Mouse (Mus musculus): ENCODE measurements around the gene Gm49380. TPM values are rescaled to one million over a fixed set of nuclear protein-coding genes. Genes with fewer than 3 reads are reported as not detected.
A peak's percentile ranks its signal among the peaks of the same experiment; 100 is the strongest.

Gene Gm49380
- total RNA-seq (2015) (not detected in 2 replicates), total RNA-seq (2017) (not detected in 2 replicates)

DNA sequence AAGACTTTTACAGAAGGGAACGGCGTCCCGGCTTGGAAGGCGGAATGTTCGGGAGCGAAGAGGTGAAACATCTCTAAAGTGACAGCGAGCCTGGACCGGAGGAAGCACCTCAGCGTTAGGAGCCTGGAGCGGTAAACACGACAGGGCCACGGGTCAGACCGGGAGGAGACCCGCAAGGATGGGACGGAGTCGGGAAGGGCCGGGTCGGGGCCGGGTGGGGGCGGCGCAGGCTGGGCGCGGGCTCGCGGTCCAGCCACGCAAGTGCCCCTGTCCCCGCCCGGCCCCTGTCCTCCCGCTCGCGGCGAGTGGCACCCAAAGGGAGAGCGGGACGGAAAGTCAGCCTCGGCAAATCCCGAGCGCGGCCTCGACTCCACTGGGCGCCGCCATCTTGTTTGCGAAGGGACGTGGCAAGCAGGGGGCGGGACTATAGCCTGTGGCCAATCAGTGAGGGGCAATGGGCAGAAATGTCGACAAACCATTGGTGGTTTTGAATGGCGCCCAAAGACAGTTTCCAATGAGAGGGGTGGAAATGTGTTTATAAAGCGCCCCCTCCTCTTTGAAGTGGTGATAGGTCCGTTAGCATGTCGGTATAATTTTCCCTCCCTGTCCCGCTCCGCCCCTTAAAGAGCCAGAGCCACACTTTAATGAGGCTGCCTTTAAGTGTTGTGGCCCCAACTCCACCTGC is at the start of gene Gm49380, which contains the start of gene Rnf26:
Gm49380 (minus strand) TSS at position 396 of the 685 bp plus-strand sequence.
Rnf26 (minus strand) TSS at position 413 of the 685 bp plus-strand sequence.
- peak; percentile 97 for ATAC-seq (replicated peaks; ENCODE audit: poor library complexity)

DNA sequence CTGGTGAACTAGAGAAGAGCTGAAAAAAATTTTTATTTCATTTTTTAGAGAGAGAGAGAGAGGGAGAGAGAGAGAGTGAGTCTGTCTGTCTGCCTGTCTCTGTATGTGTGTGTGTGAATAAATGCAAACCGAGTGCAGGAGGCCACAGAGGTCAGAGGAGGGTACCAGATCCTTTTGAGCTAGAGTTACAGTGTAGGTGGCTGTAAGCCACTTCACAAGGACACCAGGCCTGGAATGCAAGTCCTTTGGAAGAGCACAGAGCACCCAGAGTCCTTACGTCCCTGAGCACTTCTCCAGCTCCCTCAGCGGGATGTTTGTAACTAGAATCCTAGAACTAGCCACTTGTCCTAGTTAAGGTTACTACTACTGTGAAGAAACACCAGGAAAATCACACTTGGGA is 46.6 kb upstream of the Gm49380 start:
- no peak for ATAC-seq (replicated peaks; ENCODE audit: poor library complexity)

DNA sequence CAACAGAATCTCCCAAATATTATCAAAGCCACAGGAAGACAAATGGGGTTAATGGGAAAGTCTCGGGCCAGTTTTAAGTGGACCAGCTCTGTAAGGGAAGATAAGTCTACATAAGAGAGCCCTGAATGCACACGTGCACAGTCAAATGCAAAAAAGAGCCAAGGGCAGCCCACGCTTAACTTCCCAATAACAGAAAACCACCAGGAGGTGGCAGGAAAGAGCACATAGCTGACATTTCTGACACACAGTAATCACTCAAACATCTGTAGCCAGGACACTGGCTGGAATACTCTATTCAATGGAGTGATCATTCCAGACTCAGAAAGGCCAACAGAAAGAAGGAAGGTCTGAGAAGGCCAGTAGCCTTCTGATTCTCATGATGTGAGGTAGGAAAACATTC is 34.0 kb upstream of the Gm49380 start:
- peak; percentile 65 for ATAC-seq (replicated peaks; ENCODE audit: poor library complexity)

DNA sequence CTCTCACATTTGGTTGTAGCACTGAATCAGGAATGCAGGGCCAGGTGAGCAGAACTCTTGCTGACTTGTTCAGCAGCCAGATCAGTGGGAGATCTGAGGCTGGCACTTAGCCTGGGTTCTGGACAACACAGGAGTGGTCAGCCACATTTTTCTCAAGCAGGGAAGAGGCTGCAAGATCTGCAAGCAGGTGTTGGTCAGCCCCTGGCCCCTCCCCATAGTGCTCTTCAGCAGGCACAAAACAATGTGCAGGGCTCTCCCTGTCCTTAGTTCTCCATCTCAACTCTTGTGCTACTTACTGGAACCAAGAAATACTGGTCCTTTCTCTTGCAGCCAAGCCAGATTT is 31.4 kb upstream of the Gm49380 start:
- no peak for ATAC-seq (replicated peaks; ENCODE audit: poor library complexity)

DNA sequence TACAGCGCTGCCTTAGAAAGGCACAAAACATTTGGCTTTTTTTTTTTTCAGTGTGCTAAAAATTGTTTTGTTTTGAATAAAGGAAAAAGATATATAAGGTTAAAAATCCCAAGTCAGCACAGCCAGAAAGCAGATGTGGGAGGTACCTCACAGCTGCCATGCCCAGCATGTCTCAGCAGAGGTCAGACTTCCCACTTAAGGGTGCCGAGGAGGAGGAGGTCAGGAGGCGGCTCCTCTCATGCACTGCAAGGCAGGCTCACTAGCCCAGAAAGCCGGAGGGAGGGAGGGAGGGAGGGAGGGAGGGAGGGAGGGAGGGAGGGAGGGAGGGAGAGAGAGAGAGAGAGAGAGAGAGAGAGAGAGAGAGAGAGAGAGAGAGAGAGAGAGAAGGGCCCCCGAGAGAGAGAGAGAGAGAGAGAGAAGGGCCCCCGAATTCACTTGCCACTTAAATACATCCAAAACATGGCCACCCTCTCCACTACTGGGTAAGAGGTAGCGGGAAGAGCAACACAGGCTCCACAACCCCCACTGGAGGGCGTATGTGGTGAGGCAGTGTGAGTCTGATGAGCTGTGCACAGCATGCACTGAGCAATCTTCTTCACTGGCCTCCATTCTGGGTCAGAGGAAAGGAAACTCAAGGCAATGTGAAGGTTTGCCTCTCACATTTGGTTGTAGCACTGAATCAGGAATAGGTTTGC is 30.9 kb upstream of the Gm49380 start:
- no peak for ATAC-seq (replicated peaks; ENCODE audit: poor library complexity)

GRCm38 (mm10) chr9:44143421-44143820 is 30.1 kb upstream of the Gm49380 start:
- ATAC-seq (replicated peaks; ENCODE audit: poor library complexity): no peak

DNA sequence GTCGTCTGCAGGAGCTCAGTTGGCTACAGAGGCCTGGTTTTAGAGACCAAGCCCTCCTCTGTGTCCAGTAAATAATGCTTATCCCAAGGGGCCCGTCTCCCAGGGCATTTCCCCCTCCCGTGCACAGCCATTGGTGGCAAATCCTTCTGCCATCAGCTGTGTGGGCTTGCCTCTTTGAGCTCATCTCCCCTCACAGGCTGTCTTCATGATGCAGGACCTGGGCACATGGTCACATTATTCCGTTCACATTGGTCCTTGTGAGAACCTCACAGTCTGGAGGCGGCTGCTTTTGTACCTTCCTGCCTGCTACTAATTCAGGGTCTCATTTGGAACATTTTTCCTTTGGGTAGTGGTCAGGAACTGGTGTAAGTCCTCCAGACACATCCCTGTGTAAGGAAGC is 28.7 kb upstream of the Gm49380 start:
- ATAC-seq (replicated peaks; ENCODE audit: poor library complexity): no peak

DNA sequence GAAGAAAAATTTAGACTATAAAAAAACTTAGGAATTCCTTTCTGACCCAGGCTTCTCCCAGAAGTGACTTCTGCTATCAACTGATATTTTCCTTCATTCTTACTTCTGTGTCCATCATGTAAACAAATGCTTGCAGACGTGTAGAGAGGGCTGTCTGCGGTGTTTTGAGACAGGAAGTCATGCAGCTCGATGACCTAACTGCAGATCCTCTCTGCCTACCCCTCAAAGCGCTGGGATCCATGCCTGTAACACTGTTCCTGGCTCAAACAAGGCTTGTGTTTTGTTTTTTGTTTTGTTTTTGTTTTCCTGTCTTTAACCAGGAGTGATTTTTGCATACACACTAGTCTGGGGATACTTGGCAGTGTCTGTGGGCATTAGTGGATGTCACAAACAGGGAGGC is 24.5 kb upstream of the Gm49380 start:
- ATAC-seq (replicated peaks; ENCODE audit: poor library complexity): no peak

DNA sequence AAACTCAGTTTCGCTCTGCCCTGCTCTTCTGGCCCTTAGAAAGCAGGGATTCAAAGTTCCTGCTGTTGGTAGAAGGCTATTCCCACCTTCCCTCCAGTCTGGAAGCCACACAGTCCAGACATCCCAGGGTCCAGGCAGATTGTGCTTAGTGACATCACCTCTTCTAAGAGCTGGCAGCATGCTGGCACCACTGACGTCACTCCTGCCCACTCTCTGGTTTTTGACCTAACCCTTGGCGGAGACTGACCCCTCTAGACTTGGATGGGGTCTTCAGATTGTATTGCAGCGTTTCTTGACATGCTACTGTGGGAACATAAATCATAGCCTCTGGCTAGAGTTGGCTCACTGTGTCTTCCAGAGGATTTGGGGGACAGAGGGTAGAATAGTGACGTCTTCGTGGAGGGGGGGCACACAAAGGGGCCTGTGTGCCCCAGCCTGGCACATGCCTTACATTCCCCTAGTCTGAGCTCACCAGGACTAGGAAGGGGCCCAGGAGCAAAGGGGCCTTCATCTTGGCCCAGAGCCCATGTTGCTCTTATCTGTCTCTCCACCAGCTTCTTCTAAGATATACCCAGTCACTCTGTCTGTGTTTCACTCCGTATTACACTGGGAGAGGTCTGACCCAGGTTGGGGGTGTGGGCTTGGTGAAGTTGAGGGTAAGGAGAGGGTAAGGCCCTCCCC is 22.6 kb upstream of the Gm49380 start:
- 0 out of 2 replicates have a peak, but pooled peaks have one; percentile 20 for ATAC-seq (replicated peaks; ENCODE audit: poor library complexity)

DNA sequence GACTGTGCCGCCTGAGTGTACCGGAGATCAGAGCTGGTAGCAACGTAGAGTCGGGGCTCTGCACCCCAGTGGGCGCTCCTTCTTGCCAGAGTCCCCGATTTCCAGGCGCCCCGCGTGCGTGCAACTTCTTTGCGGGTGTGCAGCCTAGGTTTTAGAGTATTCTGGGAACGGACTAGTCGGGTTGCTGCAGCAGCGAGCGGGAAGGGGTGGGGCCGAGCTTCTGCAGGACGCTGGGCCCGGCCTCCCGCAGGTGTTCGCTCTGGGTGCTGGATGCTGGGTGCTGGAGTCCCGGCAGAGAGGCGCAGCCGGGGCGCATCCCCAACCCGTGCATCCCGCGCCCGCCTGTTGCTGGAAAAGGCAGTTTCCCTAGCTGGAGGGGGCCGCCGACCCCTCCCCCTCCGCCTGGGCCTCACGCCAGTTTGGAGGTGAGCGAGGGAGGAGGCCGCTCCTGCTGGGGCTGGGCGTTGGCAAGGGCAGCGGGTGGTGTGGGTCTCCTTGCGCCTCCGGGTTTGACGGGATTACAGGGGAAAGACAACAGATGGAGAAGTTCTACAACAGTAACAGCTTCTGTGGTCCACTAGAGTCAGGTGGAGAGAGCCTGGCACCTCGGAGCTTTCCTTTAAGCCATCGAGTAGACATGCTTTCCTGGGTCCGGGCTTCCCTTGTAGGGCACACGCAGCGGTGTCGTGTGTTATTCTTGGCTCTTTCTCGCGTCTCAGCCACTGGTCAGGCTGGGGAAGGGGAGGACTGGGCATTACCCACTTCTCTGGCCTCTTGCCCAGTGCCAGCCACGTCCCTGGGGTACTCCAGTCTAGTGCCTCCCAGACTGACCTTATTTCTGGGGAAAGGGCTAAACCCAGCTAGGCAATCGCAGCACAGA is 21.8 kb upstream of the Gm49380 start:
- 0 out of 2 replicates have a peak, but pooled peaks have one; percentile 13 for ATAC-seq (replicated peaks; ENCODE audit: poor library complexity)

DNA sequence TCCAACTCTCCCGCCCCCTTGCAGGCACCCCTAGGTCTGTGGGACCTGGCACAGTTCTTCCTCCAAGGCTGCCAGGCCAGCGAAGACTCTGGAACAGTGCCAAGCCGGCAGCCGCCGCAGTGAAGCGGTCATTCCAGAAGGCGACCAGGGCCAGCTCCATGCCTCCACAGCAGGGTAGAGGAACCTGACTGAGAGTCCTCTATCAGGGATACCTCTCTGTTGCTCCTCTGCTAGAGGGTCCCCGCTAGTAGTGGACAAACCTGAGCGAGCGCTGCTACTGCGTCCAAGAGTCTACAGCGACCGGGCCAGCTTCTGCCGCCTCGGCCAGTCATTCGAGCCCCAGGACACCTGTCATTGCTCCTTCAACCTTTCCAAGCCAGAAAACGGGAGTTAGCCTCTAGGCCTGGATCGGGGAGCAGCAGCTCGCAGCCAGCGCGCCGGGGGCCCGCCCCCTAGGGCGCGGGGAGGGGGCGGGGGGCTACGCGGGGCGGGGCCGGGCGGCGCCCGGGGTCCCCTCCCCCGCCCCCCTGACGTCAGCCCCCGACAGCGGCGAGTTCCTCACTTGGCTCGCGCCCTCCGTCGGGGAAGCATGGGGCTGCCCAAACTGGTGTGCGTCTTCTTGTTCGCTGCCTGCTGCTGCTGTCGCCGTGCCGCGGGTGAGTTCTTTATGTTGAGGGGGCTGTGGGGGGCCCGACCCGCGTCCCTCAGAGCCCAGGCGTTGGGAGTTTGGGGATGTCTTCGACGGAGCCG is 21.0 kb upstream of the Gm49380 start, which contains the start of gene Mcam:
Mcam (plus strand) TSS at position 369 of the 750 bp plus-strand sequence.
- ATAC-seq (replicated peaks; ENCODE audit: poor library complexity): no peak

- ATAC-seq (replicated peaks; ENCODE audit: poor library complexity): no peak
Measured at GRCm38 (mm10) chr9:44133287-44133686, 20.0 kb upstream of the Gm49380 start.

- no peak for ATAC-seq (replicated peaks; ENCODE audit: poor library complexity)
Measured at GRCm38 (mm10) chr9:44132200-44132599, 18.9 kb upstream of the Gm49380 start.

DNA sequence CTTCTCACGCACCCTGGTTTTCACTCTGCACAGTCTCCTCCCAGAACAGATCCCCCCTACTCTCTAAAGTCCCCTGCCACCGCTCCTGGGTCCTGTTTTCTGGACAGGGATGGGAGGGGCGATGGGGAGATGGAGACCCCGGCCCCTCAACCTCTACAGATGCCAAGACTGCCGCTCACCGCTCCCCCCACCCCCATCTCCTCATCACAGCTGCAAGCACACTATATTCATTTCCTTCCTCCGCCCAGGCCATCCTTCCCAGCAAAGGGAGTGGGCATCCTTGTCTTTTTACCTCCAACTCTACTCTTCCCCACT is 17.9 kb upstream of the Gm49380 start:
- no peak for ATAC-seq (replicated peaks; ENCODE audit: poor library complexity)

DNA sequence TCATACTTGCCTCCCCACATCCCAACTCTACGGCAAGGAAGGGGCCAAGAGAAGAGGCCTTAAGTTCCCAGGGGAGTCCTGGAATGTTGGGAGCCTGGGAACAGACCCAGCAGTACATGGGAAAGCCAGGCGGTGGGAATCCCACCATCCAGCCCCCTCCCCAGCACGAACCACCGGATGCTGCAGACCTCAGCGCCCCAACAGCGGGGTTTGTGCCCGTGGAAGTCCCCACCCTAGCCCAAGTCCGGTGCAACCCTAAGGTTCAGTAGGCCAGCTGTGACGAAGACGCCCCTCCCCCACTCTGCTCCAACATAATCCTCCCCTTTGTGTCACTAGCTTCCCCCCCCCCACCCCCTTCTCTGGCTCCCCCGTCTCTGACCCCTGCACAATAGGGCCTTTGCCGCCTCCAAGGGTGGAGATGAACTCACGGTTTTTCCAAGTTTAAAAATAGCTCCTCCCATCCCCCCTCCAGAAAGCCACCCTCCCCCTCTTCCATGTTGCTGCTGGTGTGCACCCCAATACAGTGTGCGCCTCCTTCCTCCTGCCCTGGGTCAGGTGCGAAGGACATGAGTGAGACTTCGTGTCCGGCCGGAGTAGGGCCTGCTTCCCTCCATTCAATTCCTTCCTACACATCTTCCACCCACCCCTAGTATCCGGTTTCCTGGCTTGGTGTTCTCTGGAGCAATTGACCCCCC is 17.4 kb upstream of the Gm49380 start:
- no peak for ATAC-seq (replicated peaks; ENCODE audit: poor library complexity)

DNA sequence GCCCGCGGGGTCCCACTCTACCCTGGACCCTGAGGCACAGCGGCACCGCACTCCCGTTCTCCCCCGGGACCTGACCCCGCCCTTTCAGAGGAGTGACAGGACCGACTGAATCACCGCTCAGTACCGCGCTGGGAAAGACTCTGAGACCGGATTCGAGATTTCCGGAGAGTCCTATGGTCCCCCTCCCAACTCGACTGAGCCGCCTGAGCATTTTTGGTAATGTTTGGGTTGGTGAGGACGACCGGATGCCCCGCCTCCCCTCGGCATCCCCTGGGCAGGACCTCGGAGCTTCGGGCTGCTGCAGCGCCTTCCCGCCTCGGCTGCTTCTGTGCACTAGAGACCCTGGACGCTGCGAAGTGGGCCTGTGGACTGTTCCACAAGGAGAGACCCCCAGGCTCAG is 16.7 kb upstream of the Gm49380 start:
- ATAC-seq (replicated peaks; ENCODE audit: poor library complexity): peak; percentile 30

DNA sequence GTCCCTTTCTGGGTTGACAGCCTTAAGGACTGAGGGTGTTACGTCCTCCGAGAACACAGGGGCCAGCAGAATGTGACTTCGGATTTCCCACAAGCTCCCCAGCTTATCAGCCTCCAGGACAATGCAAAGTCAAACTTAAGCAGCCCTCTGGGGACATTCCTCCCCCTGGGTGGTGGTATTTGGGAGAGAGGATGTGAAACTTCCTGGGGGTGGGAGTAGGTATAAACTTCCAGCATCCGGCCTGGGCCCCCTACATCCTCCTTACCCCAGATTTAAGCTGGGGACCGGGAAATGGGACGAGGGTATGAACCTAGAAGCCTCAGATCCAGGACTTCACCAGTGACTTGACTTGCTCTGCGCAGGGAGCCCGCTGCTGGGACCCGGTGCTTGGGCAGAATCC is 16.3 kb upstream of the Gm49380 start:
- no peak for ATAC-seq (replicated peaks; ENCODE audit: poor library complexity)

DNA sequence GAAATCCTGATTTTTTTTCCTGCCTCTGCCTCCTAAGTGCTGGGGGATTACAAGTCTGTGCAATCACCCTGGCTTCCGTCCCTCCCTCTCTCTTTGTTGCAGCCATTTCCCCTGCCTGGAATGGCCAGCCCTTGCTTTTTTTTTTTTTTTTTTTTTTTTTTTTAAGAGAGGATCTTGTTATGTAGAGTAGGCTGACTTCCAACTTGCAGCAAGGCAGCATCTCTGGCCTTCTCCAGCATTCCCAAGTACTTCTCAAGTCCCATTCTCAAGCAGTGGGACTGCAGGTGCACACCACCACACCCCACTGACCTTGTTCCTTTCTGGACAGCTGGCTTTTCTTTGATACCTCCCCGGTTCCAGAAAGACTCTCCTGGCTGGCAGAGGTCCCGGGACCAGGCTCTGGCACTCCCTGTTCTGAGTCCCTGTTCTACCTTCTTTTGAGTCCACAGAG is 14.1 kb upstream of the Gm49380 start:
- ATAC-seq (replicated peaks; ENCODE audit: poor library complexity): no peak

DNA sequence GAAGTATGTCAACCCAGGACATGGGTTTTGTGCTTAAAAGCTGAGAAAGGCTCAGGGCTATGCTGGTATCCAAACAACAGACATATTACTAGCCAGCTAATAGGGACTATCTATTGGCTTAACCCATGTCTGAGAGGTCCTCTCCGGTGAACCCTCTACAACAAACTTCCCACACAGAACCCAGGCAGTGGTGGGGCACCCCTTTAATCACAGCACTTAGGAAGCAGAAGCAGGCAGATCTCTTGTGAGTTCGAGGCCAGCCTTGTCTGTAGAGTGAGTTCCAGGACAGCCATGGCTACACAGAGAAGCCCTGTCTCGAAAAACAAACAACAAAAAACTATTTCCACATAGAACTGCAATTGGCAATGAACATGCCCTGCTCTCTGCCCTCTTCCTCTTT is 13.4 kb upstream of the Gm49380 start:
- no peak for ATAC-seq (replicated peaks; ENCODE audit: poor library complexity)

All from megakaryocyte progenitor cell, adult 5-6 weeks (primary cell).